Mouse (Mus musculus) midbrain, postnatal 0 days (tissue): ENCODE measurements around the gene Slc35d3. TPM values are rescaled to one million over a fixed set of nuclear protein-coding genes. Genes with fewer than 3 reads are reported as not detected.

ENCODE experiments used
- ATAC-seq: fragments of 200-750 bp; cut with Nextera tagmentation; 2 replicates; pipeline ENCODE4 v1.8.0; 2017; ENCODE audit warnings: moderate number of reproducible peaks, mild to moderate bottlenecking, moderate TSS enrichment, moderate library complexity; ENCODE audit not compliant: low FRiP score
- DNase-seq: peaks from one replicate; pipeline ENCODE4 v3.0.0-alpha.2; 2015; ENCODE audit warnings: low spot score
- H3K27ac ChIP-seq: fragments of 300-500 bp; sonication (generic); 2 replicates; pipeline ENCODE4 v1.5.1; 2014; ENCODE audit warnings: low read depth, mild to moderate bottlenecking, low read length, mixed read lengths
- H3K27me3 ChIP-seq: fragments of 300-500 bp; sonication (generic); 2 replicates; pipeline ENCODE4 v1.6.1; 2014; ENCODE audit warnings: low read length, control low read depth, mixed read lengths; ENCODE audit not compliant: insufficient read depth
- H3K36me3 ChIP-seq: fragments of 300-500 bp; sonication (generic); 2 replicates; pipeline ENCODE4 v1.6.1; 2014; ENCODE audit warnings: low read length, control low read depth, mixed read lengths; ENCODE audit not compliant: insufficient read depth
- H3K4me1 ChIP-seq: fragments of 300-500 bp; sonication (generic); 2 replicates; pipeline ENCODE4 v1.6.1; 2014; ENCODE audit warnings: mild to moderate bottlenecking, control low read depth, antibody characterized with exemption, low read length, mixed read lengths; ENCODE audit not compliant: insufficient read depth
- H3K4me2 ChIP-seq: fragments of 300-500 bp; sonication (generic); 2 replicates; pipeline ENCODE4 v1.6.1; 2014; ENCODE audit warnings: low read depth, mild to moderate bottlenecking, low read length, mixed read lengths; ENCODE audit not compliant: poor library complexity, severe bottlenecking
- H3K4me3 ChIP-seq: fragments of 300-500 bp; sonication (generic); 2 replicates; pipeline ENCODE4 v1.5.1; 2014; ENCODE audit warnings: low read depth, mild to moderate bottlenecking, low read length, moderate library complexity
- H3K9ac ChIP-seq: fragments of 300-500 bp; sonication (generic); replicated peaks from 2 replicates; pipeline ENCODE4 v1.6.1; 2014; ENCODE audit warnings: mild to moderate bottlenecking, low read length, moderate library complexity, mixed read lengths; ENCODE audit not compliant: poor library complexity, severe bottlenecking
- H3K9me3 ChIP-seq: fragments of 300-500 bp; sonication (generic); 2 replicates; pipeline ENCODE4 v1.6.1; 2016; ENCODE audit warnings: low read length, control low read depth
- CTCF ChIP-seq: IDR thresholded peaks from 2 replicates; pipeline ENCODE4 v1.5.1; 2016; ENCODE audit warnings: antibody characterized with exemption, mild to moderate bottlenecking
- WGBS: fragments of 180-500 bp; shearing (Covaris S2); extraction: QIAGEN DNeasy Blood & Tissue Kit; methylation state at CpG from one replicate; pipeline ENCODE4 v1.1.7; 2014; 5-methylcytosine and 5-hydroxymethylcytosine counted together
- polyA plus RNA-seq: library from polyadenylated mRNA; unstranded; fragments of >200 nt; fragmentation: Nextera tagmentation; extraction: Ambion mirVana; gene quantifications from 2 replicates; pipeline ENCODE4 v1.2.1, GENCODE M21; 2015
- total RNA-seq: library from RNA; depleted of rRNA; stranded (reverse); fragments of >200 nt; gene quantifications from 2 replicates; pipeline ENCODE4 v1.2.3, GENCODE M21; 2014; rRNA removed

The Slc35d3 gene
- 1.4 and 2.8 TPM in 2 replicates for total RNA-seq
- polyA plus RNA-seq: 2.0 and 2.1 TPM in 2 replicates

GRCm38 (mm10) chr10:19850998-19851691, at the start of gene Slc35d3:
TSS of gene Slc35d3 (minus strand) at chr10:19851459.
- Histone ChIP-seq H3K36me3 (no peaks in the 10 kb centered on the region), H3K4me2 (peak within 1 kb of the TSS; percentile 100), H3K4me3 (peak within 1 kb of the TSS; percentile 60), H3K27ac (0 out of 2 replicates have a peak within 1 kb of the TSS, but pooled peaks have one; percentile 26), H3K27me3 (peaks cover 40% of the 10 kb centered on the region; the same call in 1 of the 2 replicates), H3K9ac (peak within 1 kb of the TSS; percentile 51), H3K4me1 (no peaks in the 10 kb centered on the region; the same call in 1 of the 2 replicates), H3K9me3 (no peaks in the 10 kb centered on the region)
- DNase-seq (peak; percentile 45), ATAC-seq (peak; percentile 53)
- WGBS: under 1% methylated on average over 57 of the region's 72 CpGs
- peak; percentile 29; the same call in 1 of the 2 replicates for TF ChIP-seq CTCF

GRCm38 (mm10) chr10:19900191-19900590, 48.9 kb upstream of the Slc35d3 start:
- Histone ChIP-seq H3K36me3 (no peaks in the 10 kb centered on the region; the same call in 1 of the 2 replicates), H3K4me1 (no peaks in the 10 kb centered on the region), H3K4me2 (no peak overlapping the region), H3K9me3 (no peaks in the 10 kb centered on the region), H3K27ac (no peak overlapping the region), H3K27me3 (no peaks in the 10 kb centered on the region), H3K4me3 (no peak overlapping the region), H3K9ac (no peak overlapping the region)
- WGBS: 82% methylated on average over 2 of the region's 2 CpGs
- TF ChIP-seq CTCF: no peak
- no peak for ATAC-seq
- DNase-seq: no peak

- peaks cover 5% of the 10 kb centered on the region; the same call in 1 of the 2 replicates for H3K36me3 ChIP-seq
- H3K4me2 ChIP-seq: no peak overlapping the region
- H3K9ac ChIP-seq: no peak overlapping the region
- TF ChIP-seq CTCF: peak; percentile 85
- H3K27me3 ChIP-seq: no peaks in the 10 kb centered on the region
- DNase-seq (peak; percentile 52), ATAC-seq (no peak)
- H3K4me1 ChIP-seq: no peaks in the 10 kb centered on the region
- WGBS: 14% methylated on average over 4 of the region's 4 CpGs
- no peak overlapping the region for H3K27ac ChIP-seq
- H3K4me3 ChIP-seq: no peak overlapping the region
- no peaks in the 10 kb centered on the region for H3K9me3 ChIP-seq
Measured at GRCm38 (mm10) chr10:19893976-19894375, 42.7 kb upstream of the Slc35d3 start.

- H3K27me3 ChIP-seq: no peaks in the 10 kb centered on the region
- no peak overlapping the region for H3K9ac ChIP-seq
- H3K36me3 ChIP-seq: 0 out of 2 replicates have a peak, but pooled peaks cover 8% of the 10 kb centered on the region
- no peak for TF ChIP-seq CTCF
- no peak overlapping the region for H3K4me2 ChIP-seq
- no peak for ATAC-seq
- no peak overlapping the region for H3K27ac ChIP-seq
- no peaks in the 10 kb centered on the region for H3K9me3 ChIP-seq
- DNase-seq: no peak
- H3K4me3 ChIP-seq: no peak overlapping the region
- H3K4me1 ChIP-seq: no peaks in the 10 kb centered on the region
- WGBS: 81% methylated on average over 6 of the region's 6 CpGs
Measured at GRCm38 (mm10) chr10:19893146-19893545, 41.9 kb upstream of the Slc35d3 start.

DNA sequence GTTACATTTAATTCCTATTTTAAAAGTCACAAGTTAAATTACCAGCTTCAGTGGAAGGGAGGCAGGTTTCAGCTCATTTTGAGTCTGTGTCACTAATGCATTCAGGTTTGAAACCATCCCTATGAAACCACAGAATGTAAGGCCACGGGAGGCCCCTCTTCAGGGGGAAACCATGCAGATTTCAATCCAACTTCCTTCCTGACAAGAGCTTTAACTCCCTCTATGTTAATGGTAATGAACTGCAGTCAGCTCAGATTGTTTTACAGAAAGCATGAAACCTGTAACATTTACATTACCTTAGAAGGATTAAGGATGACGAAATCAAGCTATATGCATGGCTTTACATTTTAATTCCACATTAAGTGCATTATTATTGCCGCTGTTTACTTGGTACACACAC, 40.4 kb upstream of the Slc35d3 start:
- no peak for ATAC-seq

DNA sequence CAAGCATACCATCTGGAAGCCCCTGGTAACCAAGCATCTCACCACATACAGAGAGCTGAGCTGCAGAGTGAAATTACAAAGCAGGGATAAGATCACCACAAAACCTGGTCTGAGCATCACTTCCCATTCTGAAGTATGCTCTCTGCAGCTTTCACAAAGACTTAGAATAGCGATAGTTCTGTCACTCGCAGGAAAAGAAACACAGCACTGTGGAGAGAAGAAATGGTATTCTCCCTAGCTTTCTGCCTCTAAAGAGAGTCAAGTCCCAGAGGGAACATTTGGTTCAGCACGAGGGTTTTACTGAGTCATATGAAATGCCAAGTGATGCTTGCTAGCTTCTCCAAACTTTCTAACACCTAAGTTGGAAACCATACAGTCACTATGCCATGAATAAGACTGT, 38.6 kb upstream of the Slc35d3 start:
- H3K4me1 ChIP-seq: no peaks in the 10 kb centered on the region
- H3K4me3 ChIP-seq: no peak overlapping the region
- 0 out of 2 replicates have a peak, but pooled peaks cover 8% of the 10 kb centered on the region for H3K36me3 ChIP-seq
- H3K9me3 ChIP-seq: no peaks in the 10 kb centered on the region
- no peaks in the 10 kb centered on the region for H3K27me3 ChIP-seq
- 76% methylated on average over 3 of the region's 3 CpGs for WGBS
- ATAC-seq (no peak), DNase-seq (no peak)
- no peak overlapping the region for H3K9ac ChIP-seq
- H3K27ac ChIP-seq: no peak overlapping the region
- H3K4me2 ChIP-seq: no peak overlapping the region
- TF ChIP-seq CTCF: no peak

More for the DNA sequence above, 40.4 kb upstream of the Slc35d3 start:
- no peak for TF ChIP-seq CTCF
- no peak overlapping the region for H3K27ac ChIP-seq
- H3K9ac ChIP-seq: no peak overlapping the region
- no peak for DNase-seq
- 39% methylated on average over 3 of the region's 3 CpGs for WGBS
- no peaks in the 10 kb centered on the region for H3K27me3 ChIP-seq
- no peaks in the 10 kb centered on the region for H3K4me1 ChIP-seq
- H3K9me3 ChIP-seq: no peaks in the 10 kb centered on the region
- H3K4me2 ChIP-seq: no peak overlapping the region
- 0 out of 2 replicates have a peak, but pooled peaks cover 8% of the 10 kb centered on the region for H3K36me3 ChIP-seq
- no peak overlapping the region for H3K4me3 ChIP-seq
